Mouse (Mus musculus) lung, postnatal 0 days (tissue): ENCODE measurements at regions not wholly inside any gene's neighbourhood (a gene's known extent, or its start where the extent isn't known, plus 50 kb on each side); places are given as distances from the start of the nearest gene placed in this dataset.

Source experiments
- CTCF ChIP-seq: IDR thresholded peaks from 2 replicates; pipeline ENCODE4 v1.5.1; 2016; ENCODE audit warnings: antibody characterized with exemption, mild to moderate bottlenecking
- EP300 ChIP-seq: IDR thresholded peaks from 2 replicates; pipeline ENCODE4 v1.6.1; 2016; ENCODE audit warnings: antibody characterized with exemption, mild to moderate bottlenecking, control low read depth

- no peak for TF ChIP-seq CTCF
- no peak for TF ChIP-seq EP300
Measured at GRCm38 (mm10) chr10:66871673-66872072, 224.3 kb upstream of the Jmjd1c start.
